Mouse (Mus musculus) telencephalon, adult 2 months (tissue): Measurements from ENCODE around the gene Hoxb5.

Experiments
- DNase-seq: peaks from one replicate; pipeline ENCODE4 v3.0.0-alpha.2; 2011; ENCODE audit warnings: low read depth, low spot score

Gene Hoxb5

GRCm38 (mm10) chr11:96340698-96341365, 37.7 kb downstream of the Hoxb5 start:
- DNase-seq, result no peak

- DNase-seq, result no peak
These were observed 38.8 kb downstream of the Hoxb5 start for GRCm38 (mm10) chr11:96341701-96342575.

- no peak for DNase-seq
These were observed 39.4 kb downstream of the Hoxb5 start for GRCm38 (mm10) chr11:96342576-96342930.

GRCm38 (mm10) chr11:96343206-96343745, 40.1 kb downstream of the Hoxb5 start:
- DNase-seq, result no peak

- no peak for DNase-seq
These were observed 41.1 kb downstream of the Hoxb5 start for GRCm38 (mm10) chr11:96344061-96344877.

- DNase-seq, result no peak
These were observed 41.7 kb downstream of the Hoxb5 start for GRCm38 (mm10) chr11:96344878-96345159.

GRCm38 (mm10) chr11:96345220-96345892, 42.2 kb downstream of the Hoxb5 start:
- DNase-seq, result no peak

GRCm38 (mm10) chr11:96345893-96346806, 43.0 kb downstream of the Hoxb5 start:
- DNase-seq, result no peak

GRCm38 (mm10) chr11:96346916-96347520, 43.9 kb downstream of the Hoxb5 start:
- DNase-seq, result no peak

- no peak for DNase-seq
These were observed 44.6 kb downstream of the Hoxb5 start for GRCm38 (mm10) chr11:96347717-96348116.

GRCm38 (mm10) chr11:96348141-96348928, 45.2 kb downstream of the Hoxb5 start:
- no peak for DNase-seq

GRCm38 (mm10) chr11:96348988-96349387, 45.9 kb downstream of the Hoxb5 start:
- no peak for DNase-seq

- DNase-seq, result no peak
These were observed 46.6 kb downstream of the Hoxb5 start for GRCm38 (mm10) chr11:96349491-96350340.

- DNase-seq, result no peak
These were observed 47.1 kb downstream of the Hoxb5 start, which contains the start of gene Hoxb2 for GRCm38 (mm10) chr11:96350341-96350624. TSS of gene Hoxb2 (plus strand) at chr11:96350525.

- no peak for DNase-seq
These were observed 47.7 kb downstream of the Hoxb5 start for GRCm38 (mm10) chr11:96350791-96351190.

GRCm38 (mm10) chr11:96351312-96351711, 48.2 kb downstream of the Hoxb5 start:
- DNase-seq, result no peak

- DNase-seq, result no peak
These were observed 48.7 kb downstream of the Hoxb5 start for GRCm38 (mm10) chr11:96351831-96352230.
